Mouse (Mus musculus) ES-Bruce4 (cell line): Measurements from ENCODE around the gene Clns1a. TPM values are rescaled to one million over a fixed set of nuclear protein-coding genes. Genes with fewer than 3 reads are reported as not detected.

Experiments
- H3K27ac ChIP-seq: 2 replicates; pipeline ENCODE4 v1.5.1; 2012; ENCODE audit warnings: low read length, inconsistent platforms; ENCODE audit not compliant: insufficient read depth
- H3K27me3 ChIP-seq: 2 replicates; pipeline ENCODE4 v1.6.1; 2012; ENCODE audit warnings: mild to moderate bottlenecking, low read length, inconsistent platforms; ENCODE audit not compliant: control insufficient read depth, poor library complexity, insufficient read depth, severe bottlenecking
- H3K36me3 ChIP-seq: 2 replicates; pipeline ENCODE4 v1.6.1; 2012; ENCODE audit warnings: inconsistent platforms, mild to moderate bottlenecking, low read length, moderate library complexity; ENCODE audit not compliant: control insufficient read depth, poor library complexity, insufficient read depth, severe bottlenecking
- H3K4me1 ChIP-seq: one replicate; pipeline ENCODE4 v1.8.1; 2011; ENCODE audit warnings: low read length; ENCODE audit not compliant: control insufficient read depth, insufficient read depth
- H3K4me3 ChIP-seq: 2 replicates; pipeline ENCODE4 v1.5.1; 2011; ENCODE audit warnings: low read depth, mild to moderate bottlenecking, low read length
- H3K9ac ChIP-seq: 2 replicates; pipeline ENCODE4 v1.6.1; 2012; ENCODE audit warnings: low read depth, mild to moderate bottlenecking, inconsistent platforms; ENCODE audit not compliant: poor library complexity, severe bottlenecking
- H3K9me3 ChIP-seq: replicated peaks from 2 replicates; pipeline ENCODE4 v1.6.1; 2012; ENCODE audit warnings: mild to moderate bottlenecking, low read length, inconsistent platforms; ENCODE audit not compliant: control insufficient read depth, poor library complexity, insufficient read depth, severe bottlenecking
- CTCF ChIP-seq: IDR thresholded peaks from one replicate; pipeline ENCODE4 v1.8.1; 2011; ENCODE audit warnings: low read depth, low read length
- EP300 ChIP-seq: IDR thresholded peaks from 2 replicates; pipeline ENCODE4 v1.6.1; 2011; ENCODE audit warnings: low read depth, low read length; ENCODE audit not compliant: insufficient read depth
- POLR2A ChIP-seq: IDR thresholded peaks from one replicate; pipeline ENCODE4 v1.8.1; 2011; ENCODE audit warnings: low read length; ENCODE audit not compliant: insufficient read depth
- polyA plus RNA-seq: library from polyadenylated mRNA; stranded (reverse); fragments of >200 nt; gene quantifications from 2 replicates; pipeline ENCODE4 v1.2.4, GENCODE M21; 2011; ENCODE audit warnings: low read depth; ENCODE audit not compliant: missing spikeins, insufficient read depth, insufficient read length

Gene Clns1a
- polyA plus RNA-seq, 1 experiment: 155 TPM

- Histone ChIP-seq H3K27me3 (no peaks in the 10 kb centered on the region), H3K9me3 (no peaks in the 10 kb centered on the region), H3K27ac (0 out of 2 replicates have a peak overlapping the region, but pooled peaks have one; percentile 4), H3K4me3 (no peak overlapping the region), H3K36me3 (no peaks in the 10 kb centered on the region), H3K9ac (no peak overlapping the region), H3K4me1 (peaks cover 4% of the 10 kb centered on the region)
- TF ChIP-seq POLR2A (no peak), CTCF (no peak), EP300 (no peak)
Observed at GRCm38 (mm10) chr7:97748527-97749206, 52.2 kb downstream of the Clns1a start.

DNA sequence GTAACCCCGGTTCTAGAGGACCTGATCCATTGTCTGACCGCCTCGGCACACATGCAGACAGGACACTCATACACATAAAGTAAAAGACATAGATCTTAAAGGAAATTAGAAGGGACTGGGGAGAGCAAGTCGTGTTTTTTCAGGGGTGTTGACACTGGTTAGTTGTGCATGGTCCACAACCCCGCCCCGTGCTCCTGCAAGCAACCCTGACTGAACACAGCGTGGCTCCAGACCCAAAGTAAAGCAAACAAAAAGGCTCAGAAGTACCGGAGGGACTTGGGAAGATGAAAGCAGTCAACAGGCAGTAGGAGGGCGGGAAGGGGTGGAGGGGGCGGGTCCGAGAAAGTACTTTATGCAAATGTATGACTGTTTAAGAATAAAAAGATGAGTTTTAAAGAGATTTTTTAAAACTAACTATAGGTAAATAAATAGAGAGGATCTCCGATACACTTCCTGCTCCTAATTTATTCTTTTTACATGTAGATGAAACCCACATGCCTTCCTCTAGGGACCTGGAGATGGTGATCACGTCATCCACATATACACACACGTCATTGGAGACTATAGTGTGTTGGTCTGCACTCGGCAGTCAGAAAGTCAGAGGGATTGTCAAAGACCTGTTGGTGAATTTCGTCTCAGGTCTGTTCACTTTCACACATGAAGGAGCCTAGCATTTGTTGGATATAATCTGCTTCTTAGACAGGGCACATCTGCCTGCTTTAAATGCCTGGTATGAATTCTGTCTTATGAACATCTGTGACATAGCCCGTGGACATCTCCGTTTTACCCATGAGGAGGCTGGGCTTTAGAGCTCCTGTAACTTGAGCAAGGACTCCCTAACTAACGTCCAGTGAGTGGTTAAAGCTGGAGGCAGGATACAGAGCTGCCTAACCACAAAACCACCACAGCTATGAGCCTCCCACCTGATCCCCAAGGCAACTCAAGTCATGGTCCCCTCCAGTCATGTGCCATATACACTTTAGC is 53.1 kb downstream of the Clns1a start:
- Histone ChIP-seq H3K4me3 (no peak overlapping the region), H3K9me3 (no peaks in the 10 kb centered on the region), H3K36me3 (no peaks in the 10 kb centered on the region), H3K4me1 (peaks cover 4% of the 10 kb centered on the region), H3K27ac (0 out of 2 replicates have a peak overlapping the region, but pooled peaks have one; percentile 4), H3K27me3 (no peaks in the 10 kb centered on the region), H3K9ac (no peak overlapping the region)
- TF ChIP-seq EP300: no peak
- TF ChIP-seq CTCF: peak; percentile 10

- TF ChIP-seq POLR2A: no peak
- 0 out of 2 replicates have a peak, but pooled peaks have one; percentile 18 for TF ChIP-seq EP300
- TF ChIP-seq CTCF: no peak
- no peak overlapping the region for H3K4me3 ChIP-seq
- H3K9me3 ChIP-seq: no peaks in the 10 kb centered on the region
- H3K27ac ChIP-seq: peak overlapping the region; percentile 85
- H3K36me3 ChIP-seq: no peaks in the 10 kb centered on the region
- no peaks in the 10 kb centered on the region for H3K27me3 ChIP-seq
- H3K9ac ChIP-seq: 0 out of 2 replicates have a peak overlapping the region, but pooled peaks have one; percentile 0
- H3K4me1 ChIP-seq: peaks cover 9% of the 10 kb centered on the region
Observed at GRCm38 (mm10) chr7:97756967-97757881, 60.8 kb downstream of the Clns1a start.

DNA sequence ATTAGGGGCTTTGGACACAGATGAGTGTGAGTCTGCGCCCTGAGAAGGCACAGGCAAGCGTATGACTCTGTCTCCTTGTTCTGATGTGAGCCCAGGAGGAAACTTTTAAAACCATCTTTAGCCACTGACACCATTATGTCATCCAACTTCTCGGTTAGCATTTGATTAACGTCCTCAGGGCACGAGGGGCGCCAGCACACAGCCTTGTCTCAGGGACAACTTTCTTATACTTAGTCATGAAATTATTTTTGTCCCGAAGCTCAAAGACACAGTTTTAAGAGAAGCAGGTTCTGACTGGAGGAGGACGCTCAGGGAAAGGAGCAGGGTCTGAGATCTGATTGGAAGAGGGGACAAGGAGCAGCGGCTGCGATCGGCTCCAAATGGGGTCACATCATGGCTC is 68.2 kb downstream of the Clns1a start:
- Histone ChIP-seq H3K36me3 (no peaks in the 10 kb centered on the region), H3K27ac (no peak overlapping the region), H3K4me1 (no peaks in the 10 kb centered on the region), H3K9ac (no peak overlapping the region), H3K4me3 (no peak overlapping the region), H3K27me3 (no peaks in the 10 kb centered on the region), H3K9me3 (no peaks in the 10 kb centered on the region)
- TF ChIP-seq POLR2A (no peak), CTCF (no peak), EP300 (no peak)

- Histone ChIP-seq H3K9me3 (no peaks in the 10 kb centered on the region), H3K4me3 (no peak overlapping the region), H3K4me1 (no peaks in the 10 kb centered on the region), H3K27ac (no peak overlapping the region), H3K36me3 (no peaks in the 10 kb centered on the region), H3K9ac (no peak overlapping the region), H3K27me3 (no peaks in the 10 kb centered on the region)
- no peak for TF ChIP-seq POLR2A
- TF ChIP-seq CTCF: no peak
- TF ChIP-seq EP300: no peak
Observed at GRCm38 (mm10) chr7:97765181-97765962, 68.9 kb downstream of the Clns1a start.
